Mouse (Mus musculus) embryonic fibroblast, embryonic 13.5 days (primary cell): Measurements from ENCODE around the gene Mafg. TPM values are rescaled to one million over a fixed set of nuclear protein-coding genes. Genes with fewer than 3 reads are reported as not detected.
"Not testable (repeated sequence)": the region's sequence is repeated elsewhere in the genome, so short reads cannot be mapped to it uniquely, and the experiment has no call there.

Experiments used
- H3K27ac ChIP-seq: 2 replicates; pipeline ENCODE4 v1.5.1; 2012; ENCODE audit warnings: low read length, control low read depth, inconsistent platforms; ENCODE audit not compliant: insufficient read depth
- H3K4me1 ChIP-seq: 2 replicates; pipeline ENCODE4 v1.6.1; 2011; ENCODE audit warnings: low read length; ENCODE audit not compliant: control insufficient read depth, insufficient read depth
- H3K4me3 ChIP-seq: 2 replicates; pipeline ENCODE4 v1.5.1; 2011; ENCODE audit warnings: mild to moderate bottlenecking, control low read depth, low read length; ENCODE audit not compliant: insufficient read depth
- CTCF ChIP-seq: IDR thresholded peaks from 2 replicates; pipeline ENCODE4 v1.5.1; 2011; ENCODE audit warnings: mild to moderate bottlenecking, control low read depth, low read length, moderate library complexity, borderline replicate concordance; ENCODE audit not compliant: insufficient read depth
- POLR2A ChIP-seq: IDR thresholded peaks from 2 replicates; pipeline ENCODE4 v1.6.1; 2011; ENCODE audit warnings: low read depth, mild to moderate bottlenecking, control low read depth, low read length, moderate library complexity
- polyA plus RNA-seq: library from polyadenylated mRNA; stranded (reverse); fragments of >200 nt; gene quantifications from 2 replicates; pipeline ENCODE4 v1.2.4, GENCODE M21; 2011; ENCODE audit warnings: low read depth; ENCODE audit not compliant: missing spikeins, insufficient read length

Mafg gene
- polyA plus RNA-seq, 1 experiment = 39.4 TPM

- H3K4me1 ChIP-seq = peaks cover 7% of the 10 kb centered on the region
- H3K27ac ChIP-seq = peak overlapping the region; percentile 63; the same call in 1 of the 2 replicates
- TF ChIP-seq POLR2A = 0 out of 2 replicates have a peak, but pooled peaks have one; percentile 37
- TF ChIP-seq CTCF = no peak
- peak overlapping the region; percentile 60 for H3K4me3 ChIP-seq
Measured at GRCm38 (mm10) chr11:120598990-120599549, 34.3 kb downstream of the Mafg start.

DNA sequence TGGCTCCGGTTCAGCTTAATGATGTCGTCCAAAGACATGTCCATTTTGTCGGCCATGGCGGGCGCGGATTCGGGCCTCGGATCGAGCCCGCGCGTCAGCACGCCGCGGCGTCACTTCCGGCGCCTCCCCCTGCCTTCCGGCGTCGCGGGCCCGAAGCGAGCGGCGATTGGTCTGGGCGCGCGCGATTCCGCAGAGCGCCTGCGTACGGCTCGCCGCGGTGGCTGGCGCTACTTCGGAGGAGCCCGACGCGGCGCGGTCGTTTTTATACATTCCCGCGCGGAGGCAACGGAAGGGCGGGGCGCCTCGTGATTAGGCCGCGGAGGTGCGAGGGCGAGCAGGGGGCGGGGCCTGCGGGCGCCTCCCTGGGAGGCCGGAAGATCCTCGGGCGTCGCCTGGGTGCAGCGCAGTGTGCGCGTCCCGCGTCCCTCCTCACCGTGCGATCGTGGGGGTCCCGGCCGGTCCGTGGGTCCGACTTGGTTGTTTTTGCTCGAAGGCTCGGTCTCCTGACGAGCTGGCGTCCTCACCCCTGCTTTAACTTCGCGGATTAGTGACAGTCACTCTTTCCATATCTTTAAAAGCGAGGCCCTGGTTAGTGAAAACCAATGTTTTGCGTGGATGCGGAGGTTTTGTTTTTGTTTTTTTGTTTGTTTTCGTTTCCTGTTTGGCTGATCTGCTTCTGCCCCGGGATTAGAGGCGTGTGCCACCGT lies 35.0 kb downstream of the Mafg start, which contains the start of the genes Alyref and Anapc11:
TSS of gene Alyref (minus strand) at position 83 of the 707 bp plus-strand sequence.
TSS of gene Anapc11 (plus strand) at position 139 of the 707 bp plus-strand sequence.
- Histone ChIP-seq H3K4me1 (peaks cover 7% of the 10 kb centered on the region), H3K27ac (peak within 1 kb of the TSS; percentile 63), H3K4me3 (peak within 1 kb of the TSS; percentile 95)
- no peak for TF ChIP-seq CTCF
- TF ChIP-seq POLR2A = peak; percentile 90

DNA sequence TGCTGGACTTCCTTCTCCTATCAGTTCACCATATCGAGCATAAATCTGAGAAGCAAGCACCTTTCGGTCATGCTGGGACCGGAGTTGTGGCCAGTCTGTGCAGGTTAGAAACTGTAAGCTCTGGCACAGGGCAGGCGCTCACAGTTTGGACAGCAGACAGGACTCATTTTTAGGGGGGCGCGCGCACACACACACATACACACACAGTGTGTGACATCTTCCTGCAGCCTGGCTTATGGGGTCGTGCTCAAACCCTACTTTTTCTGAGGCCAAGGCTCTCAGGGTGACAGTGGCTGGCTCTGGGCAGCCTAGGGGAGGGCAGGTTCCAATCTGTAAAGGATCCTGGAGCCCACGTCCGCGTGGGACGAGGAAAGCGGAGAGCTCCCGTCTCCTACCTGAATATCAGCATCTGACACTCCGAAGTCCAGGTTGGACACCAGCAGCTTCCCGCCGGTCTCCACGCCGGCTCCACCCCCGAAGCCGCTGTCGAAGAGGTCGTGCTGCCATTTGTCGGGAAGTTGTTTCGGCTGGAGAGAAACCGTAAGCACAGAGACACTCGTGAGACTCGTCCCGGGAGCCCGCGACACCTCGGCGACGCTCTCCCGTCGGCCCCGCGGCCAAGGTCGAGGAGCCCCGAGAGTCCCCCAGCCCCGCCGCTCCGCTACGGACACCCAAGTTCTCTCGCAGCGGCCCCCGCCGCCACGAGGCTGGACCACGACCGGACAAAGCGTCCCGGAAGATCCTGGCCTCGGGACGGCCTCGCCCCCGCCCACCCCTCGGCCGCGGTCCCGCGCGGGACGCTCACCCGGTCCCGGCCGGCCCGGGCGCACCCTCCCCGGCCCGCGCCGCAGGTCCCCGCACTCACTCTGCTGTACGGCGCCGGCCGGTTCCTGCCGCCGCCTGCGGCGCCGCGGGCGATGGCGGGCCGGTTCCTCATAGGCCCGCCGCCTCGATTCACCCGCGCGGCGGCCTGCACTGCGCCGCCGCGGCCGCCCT lies 35.9 kb downstream of the Mafg start:
- TF ChIP-seq CTCF (no peak), POLR2A (no peak)
- H3K4me1 ChIP-seq = peaks cover 7% of the 10 kb centered on the region
- no peak overlapping the region for H3K27ac ChIP-seq
- peak overlapping the region; percentile 95 for H3K4me3 ChIP-seq

DNA sequence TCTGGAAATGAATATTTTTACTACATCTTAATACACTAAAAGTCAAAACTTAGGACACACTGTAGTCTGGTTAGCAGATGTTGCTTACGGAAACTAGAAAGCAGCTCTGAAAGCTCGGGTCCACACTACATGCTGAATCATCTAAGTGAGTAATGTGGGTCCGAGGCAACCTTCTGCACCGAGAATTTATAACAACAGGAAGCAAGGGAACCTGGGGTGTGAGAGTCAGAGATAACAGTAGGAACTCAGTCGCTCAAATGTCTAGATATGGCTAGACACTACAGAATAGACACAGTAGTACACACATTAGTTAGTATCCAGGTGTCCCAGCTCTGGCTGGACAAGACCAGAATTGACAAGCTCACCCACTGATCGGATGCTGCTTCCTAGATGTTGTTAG lies 44.9 kb downstream of the Mafg start:
- TF ChIP-seq POLR2A = no peak
- TF ChIP-seq CTCF = no peak
- Histone ChIP-seq H3K4me1 (no peaks in the 10 kb centered on the region), H3K4me3 (no peak overlapping the region), H3K27ac (no peak overlapping the region)

- Histone ChIP-seq H3K4me3 (no peak overlapping the region), H3K4me1 (0 out of 2 replicates have a peak, but pooled peaks cover 3% of the 10 kb centered on the region), H3K27ac (no peak overlapping the region)
- TF ChIP-seq POLR2A = no peak
Measured at GRCm38 (mm10) chr11:120583937-120584336, 49.5 kb downstream of the Mafg start.

DNA sequence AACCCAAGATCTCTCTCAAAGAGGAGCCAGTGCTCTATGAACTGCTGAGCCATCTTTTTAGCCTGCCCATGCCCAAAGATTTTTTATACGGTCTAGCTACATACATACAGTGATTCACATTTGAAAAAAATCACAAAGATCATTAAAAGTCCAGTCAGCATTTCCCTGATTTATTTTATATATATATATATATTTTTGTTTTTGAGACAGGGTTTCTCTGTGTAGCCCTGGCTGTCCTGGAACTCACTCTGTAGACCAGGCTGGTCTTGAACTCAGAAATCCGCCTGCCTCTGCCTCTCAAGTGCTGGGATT lies 50.5 kb downstream of the Mafg start:
- not testable (repeated sequence) for H3K4me3 ChIP-seq, H3K4me1 ChIP-seq, H3K27ac ChIP-seq

DNA sequence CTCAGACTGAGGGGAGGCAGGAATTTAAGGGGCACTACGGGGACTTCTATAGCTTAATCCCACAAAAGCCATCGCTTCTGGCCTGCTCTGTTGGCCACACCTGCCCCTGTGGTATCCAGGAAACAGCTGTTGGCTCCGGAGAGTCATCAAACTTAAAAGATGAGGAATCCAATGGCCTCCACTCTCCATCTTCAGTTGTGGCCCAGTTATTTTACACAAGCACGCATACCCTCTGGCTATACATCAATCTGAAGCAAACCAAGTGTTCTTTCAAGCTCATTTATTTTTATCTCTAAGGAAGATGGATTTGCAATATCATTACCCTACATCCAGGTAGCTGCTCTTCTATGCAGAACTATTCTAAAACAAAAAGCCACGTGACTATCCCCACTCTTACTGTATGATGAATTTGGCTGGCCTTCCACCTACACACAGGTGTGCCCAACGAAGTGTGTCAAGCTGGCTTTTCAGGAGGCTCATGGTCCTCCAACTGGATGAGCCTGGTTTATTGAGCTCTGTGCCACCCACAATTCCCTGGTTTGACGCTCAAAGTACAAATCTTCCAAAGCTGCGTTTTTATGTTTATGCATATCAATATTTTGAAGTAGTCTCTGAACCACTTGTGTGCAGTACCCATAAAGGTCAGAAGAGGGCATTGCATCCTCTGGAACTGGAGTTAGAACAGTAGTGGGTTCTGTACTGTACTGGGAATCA lies 51.0 kb downstream of the Mafg start:
- Histone ChIP-seq H3K4me1 (0 out of 2 replicates have a peak, but pooled peaks cover 6% of the 10 kb centered on the region), H3K4me3 (no peak overlapping the region), H3K27ac (peak overlapping the region; percentile 58)
- TF ChIP-seq CTCF = no peak
- no peak; the same call in 1 of the 2 replicates for TF ChIP-seq POLR2A

DNA sequence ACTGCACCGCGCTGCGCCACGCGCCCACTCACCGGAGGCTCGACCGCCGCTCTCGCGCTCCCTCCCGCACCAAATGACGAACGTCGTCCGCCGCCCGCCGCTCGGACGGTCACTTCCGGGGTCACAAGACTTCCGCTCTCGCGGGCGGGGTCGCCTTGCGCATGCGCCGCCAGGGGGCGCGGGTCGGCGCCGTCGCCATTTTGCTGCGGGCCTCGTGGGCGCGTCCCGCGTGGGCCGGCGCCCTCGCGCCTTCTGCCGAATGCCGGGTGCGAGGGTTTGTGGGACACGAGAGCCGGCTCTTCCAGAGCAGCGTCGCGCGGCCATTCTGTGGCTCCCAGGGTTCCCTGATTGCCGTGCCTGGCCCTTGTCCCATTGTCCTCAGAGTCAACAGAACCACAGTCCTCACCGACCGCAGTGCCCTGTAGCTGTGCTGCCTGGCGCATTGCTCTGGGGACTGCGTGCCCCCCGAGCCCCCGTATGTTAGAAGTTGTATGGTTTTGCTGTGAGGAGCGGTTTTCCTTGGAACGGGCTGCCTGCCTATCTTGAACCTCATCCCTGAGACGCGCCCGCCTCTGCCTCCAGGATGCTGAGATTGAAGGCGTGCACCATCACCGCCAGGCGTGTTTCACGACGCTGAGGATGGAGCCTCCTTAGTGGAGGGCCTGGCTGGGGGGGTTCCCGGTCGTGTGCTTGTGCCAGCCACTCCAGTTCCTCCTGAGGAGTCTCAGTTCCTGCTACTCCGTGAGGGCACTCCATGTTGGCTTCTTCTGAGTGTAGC lies 51.7 kb downstream of the Mafg start, which contains the start of gene Arhgdia:
TSS of gene Arhgdia (minus strand) at position 135 of the 778 bp plus-strand sequence.
- TF ChIP-seq CTCF (no peak), POLR2A (peak; percentile 70; the same call in 1 of the 2 replicates)
- Histone ChIP-seq H3K4me3 (peak within 1 kb of the TSS; percentile 97), H3K4me1 (0 out of 2 replicates have a peak, but pooled peaks cover 6% of the 10 kb centered on the region), H3K27ac (peak within 1 kb of the TSS; percentile 91)

GRCm38 (mm10) chr11:120580871-120581331 lies 52.5 kb downstream of the Mafg start:
- Histone ChIP-seq H3K27ac (peak overlapping the region; percentile 91), H3K4me1 (0 out of 2 replicates have a peak, but pooled peaks cover 6% of the 10 kb centered on the region), H3K4me3 (peak overlapping the region; percentile 97)
- TF ChIP-seq POLR2A (0 out of 2 replicates have a peak, but pooled peaks have one; percentile 11), CTCF (no peak)
